Comparison of ENCODE assay signal across 10 mouse cellular contexts in the genomic region with DNA sequence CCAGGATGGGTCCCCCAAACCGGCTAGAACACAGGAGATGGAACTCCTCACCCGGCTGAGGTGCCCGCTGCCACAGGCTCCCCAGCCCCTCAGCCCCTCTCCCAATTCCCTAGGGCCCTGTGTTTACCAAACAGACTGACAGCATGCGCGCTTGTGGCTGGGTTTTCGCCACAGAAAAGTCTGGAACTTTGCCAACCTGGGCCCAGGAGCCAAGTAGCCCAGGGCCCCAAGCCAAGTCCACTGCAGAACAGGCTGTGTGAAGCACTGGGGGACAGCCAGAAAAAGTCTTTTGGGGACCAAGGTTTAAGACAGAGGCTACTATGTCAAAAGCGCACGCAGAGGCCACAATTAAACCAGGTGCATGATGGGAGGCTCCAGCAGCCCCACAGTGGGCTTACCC. TPM values are rescaled to one million over a fixed set of nuclear protein-coding genes. Genes with fewer than 3 reads are reported as not detected.
A peak's percentile ranks its signal among the peaks of the same experiment; 100 is the strongest.
DNase-seq lines count a peak whose midpoint lies in the region; ATAC-seq lines count a peak whose summit lies in the region.
"Had no signal": no experiment of that assay in that cellular context is flagged by ENCODE, and none has a peak within 500 bp of the region (broad histone marks: within the 10 kb centered on the region; RNA-seq: fewer than 3 reads in every experiment).

No protein-coding gene starts in this region.

- 0 out of 2 replicates have a peak, but pooled peaks cover 6% of the 10 kb centered on the region for H3K27me3 ChIP-seq in neural tube, embryonic 13.5 days
- H3K27me3 ChIP-seq in heart, embryonic 13.5 days (replicated peaks): peaks cover 32% of the 10 kb centered on the region
- H3K27me3 ChIP-seq: Patski had no signal

- H3K27ac ChIP-seq in neural tube, embryonic 13.5 days (replicated peaks): peak overlapping the region; percentile 89
- no peak overlapping the region for H3K27ac ChIP-seq in heart, embryonic 13.5 days (replicated peaks)

- 44% methylated on average over 8 of the region's 8 CpGs for WGBS in neural tube, embryonic 13.5 days
- 61% methylated on average over 8 of the region's 8 CpGs for WGBS in heart, embryonic 13.5 days

- no peak for ATAC-seq in neural tube, embryonic 13.5 days (ENCODE audit: low read depth)
- no peak for ATAC-seq in heart, embryonic 13.5 days (ENCODE audit: extremely low read depth, insufficient number of reproducible peaks, low FRiP score, low TSS enrichment)
- ATAC-seq: Patski had no signal

- no peak for DNase-seq in neural tube, embryonic 10.5 days (ENCODE audit: extremely low spot score, low spot score)
- DNase-seq in cerebellum, postnatal 14 days: peak; percentile 95 to 96
- peak; percentile 33 for DNase-seq in layer of hippocampus, adult 9-10 months (ENCODE audit: low spot score)
- DNase-seq in lung, postnatal 36 days: peak; percentile 83
- no peak for DNase-seq in thymus, postnatal 4 days
- DNase-seq in natural killer cell, adult 2 months (ENCODE audit: low spot score in 2 of 2): no peak

- no peaks in the 10 kb centered on the region for H3K9me3 ChIP-seq in neural tube, embryonic 13.5 days
- H3K9me3 ChIP-seq in heart, embryonic 13.5 days: no peaks in the 10 kb centered on the region
- H3K9me3 ChIP-seq: megakaryocyte, embryonic 14.5 days had no signal

- H3K4me1 ChIP-seq in neural tube, embryonic 13.5 days (replicated peaks): peaks cover 73% of the 10 kb centered on the region
- H3K4me1 ChIP-seq in heart, embryonic 13.5 days: peaks cover 23% of the 10 kb centered on the region

- H3K9ac ChIP-seq in neural tube, embryonic 13.5 days: 0 out of 2 replicates have a peak overlapping the region, but pooled peaks have one; percentile 31
- H3K9ac ChIP-seq in heart, embryonic 13.5 days: peak overlapping the region; percentile 3; the same call in 1 of the 2 replicates

- H3K4me2 ChIP-seq in neural tube, embryonic 13.5 days: no peak overlapping the region
- H3K4me2 ChIP-seq in heart, embryonic 13.5 days: no peak overlapping the region

- peaks cover 15% of the 10 kb centered on the region for H3K36me3 ChIP-seq in neural tube, embryonic 13.5 days
- H3K36me3 ChIP-seq in heart, embryonic 13.5 days: no peaks in the 10 kb centered on the region

- no peak overlapping the region for H3K4me3 ChIP-seq in neural tube, embryonic 13.5 days
- no peak overlapping the region for H3K4me3 ChIP-seq in heart, embryonic 13.5 days
- H3K4me3 ChIP-seq: megakaryocyte, embryonic 14.5 days had no signal

RNA-seq across cellular contexts. Expression of a gene that starts 39.8 kb away (rescaled TPM):
- 6.1 and 6.8 TPM in 2 replicates for polyA plus RNA-seq in neural tube, embryonic 13.5 days (2015; fragmentation: Nextera tagmentation; extraction: Ambion mirVana)
- 0.59 and 0.79 TPM in 2 replicates for polyA plus RNA-seq in heart, embryonic 13.5 days (2015; fragmentation: Nextera tagmentation; extraction: Ambion mirVana)

RNA-seq across cellular contexts. Expression of a gene that starts 50.6 kb away (rescaled TPM):
- polyA plus RNA-seq in neural tube, embryonic 13.5 days (2015; fragmentation: Nextera tagmentation; extraction: Ambion mirVana): 0.81 and 1.5 TPM in 2 replicates
- polyA plus RNA-seq in heart, embryonic 13.5 days (2015; fragmentation: Nextera tagmentation; extraction: Ambion mirVana): 0.71 and 0.83 TPM in 2 replicates

Comparison
In these comparisons a context has a peak if more than half of its experiments do, and no peak if none do; other contexts are left out.
1. DNase-seq: peak in cerebellum, postnatal 14 days (2 of 2), layer of hippocampus, adult 9-10 months (single experiment) and lung, postnatal 36 days (single experiment); none in neural tube, embryonic 10.5 days (single experiment), thymus, postnatal 4 days (single experiment) and natural killer cell, adult 2 months (0 of 2).